Comparison of ENCODE assay signal across 11 mouse cellular contexts in the genomic region with DNA sequence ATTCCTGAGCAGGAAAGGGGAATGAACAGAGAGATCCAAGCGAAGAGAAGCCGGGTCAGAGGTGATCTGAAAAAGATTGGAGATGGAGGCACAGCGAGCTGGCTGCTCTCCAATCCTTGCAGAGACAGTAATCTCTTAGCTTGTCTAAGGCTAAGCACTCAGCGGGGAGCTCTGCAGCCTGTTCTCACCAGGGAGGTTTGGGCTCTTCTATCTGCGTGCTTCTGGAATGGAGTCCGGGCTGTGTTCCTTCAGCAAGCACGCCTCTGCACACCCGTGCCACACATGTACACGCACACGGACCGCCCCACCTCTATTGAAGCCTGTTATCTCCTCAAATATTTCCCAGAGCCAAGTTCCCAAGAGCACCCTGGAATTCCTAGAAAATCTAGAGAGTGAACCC.
A peak's percentile ranks its signal among the peaks of the same experiment; 100 is the strongest.
DNase-seq lines count a peak whose midpoint lies in the region; ATAC-seq lines count a peak whose summit lies in the region.
"Had no signal": no experiment of that assay in that cellular context is flagged by ENCODE, and none has a peak within 500 bp of the region (broad histone marks: within the 10 kb centered on the region; RNA-seq: fewer than 3 reads in every experiment).

No protein-coding gene starts in this region.

- H3K9ac ChIP-seq in midbrain, embryonic 14.5 days (replicated peaks; ENCODE audit: low read length) = no peak overlapping the region

- H3K36me3 ChIP-seq in midbrain, embryonic 14.5 days (ENCODE audit: control insufficient read depth, insufficient read depth, low read length) = no peaks in the 10 kb centered on the region

- peak overlapping the region; percentile 18; the same call in 1 of the 2 replicates for H3K4me2 ChIP-seq in midbrain, embryonic 14.5 days (ENCODE audit: low read length)

- no peak for ATAC-seq in midbrain, embryonic 14.5 days (ENCODE audit: low FRiP score, low TSS enrichment)
- ATAC-seq: CD4-positive, CD25-positive, alpha-beta regulatory T cell, adult 4 months had no signal

- H3K4me1 ChIP-seq in midbrain, embryonic 14.5 days (ENCODE audit: control insufficient read depth, insufficient read depth, low read length) = peaks cover 12% of the 10 kb centered on the region; the same call in 1 of the 2 replicates

- no peaks in the 10 kb centered on the region for H3K27me3 ChIP-seq in midbrain, embryonic 14.5 days (ENCODE audit: control insufficient read depth, insufficient read depth, low read length)

- no peaks in the 10 kb centered on the region for H3K9me3 ChIP-seq in midbrain, embryonic 14.5 days (ENCODE audit: control insufficient read depth, low read length)

- DNase-seq in embryo, embryonic 10 days (ENCODE audit: low spot score) = peak; percentile 21
- DNase-seq in embryo, embryonic 9.5 days (ENCODE audit: extremely low spot score) = no peak
- DNase-seq in kidney, postnatal 10 days = peak; percentile 48
- DNase-seq in kidney, adult 18-20 months = no peak
- peak; percentile 11 for DNase-seq in embryo, embryonic 10.5 days (ENCODE audit: low spot score)
- DNase-seq in midbrain, embryonic 14.5 days = peak; percentile 68
- no peak for DNase-seq in thymus, postnatal 14 days
- DNase-seq in c-Kit-positive CD71-positive TER-119-positive erythroid progenitor cells, embryonic 14.5 days (ENCODE audit: low spot score) = no peak
- DNase-seq: gastrocnemius, adult 2 months; lung, postnatal 10 days had no signal

- no peak overlapping the region for H3K4me3 ChIP-seq in midbrain, embryonic 14.5 days (replicated peaks; ENCODE audit: low read depth, low read length)
- H3K4me3 ChIP-seq: gastrocnemius, adult 2 months had no signal

- 9% methylated on average over 11 of the region's 11 CpGs for whole genome bisulfite sequencing in midbrain, embryonic 14.5 days

- peak overlapping the region; percentile 20; the same call in 1 of the 2 replicates for H3K27ac ChIP-seq in midbrain, embryonic 14.5 days (replicated peaks; ENCODE audit: low read depth, low read length)
- H3K27ac ChIP-seq: gastrocnemius, adult 2 months had no signal

Comparison
In these comparisons a context has a peak if more than half of its experiments do, and no peak if none do; other contexts are left out.
1. DNase-seq: peak in embryo, embryonic 10 days (single experiment), kidney, postnatal 10 days (single experiment), embryo, embryonic 10.5 days (single experiment) and midbrain, embryonic 14.5 days (single experiment); none in embryo, embryonic 9.5 days (single experiment), kidney, adult 18-20 months (single experiment), thymus, postnatal 14 days (single experiment) and c-Kit-positive CD71-positive TER-119-positive erythroid progenitor cells, embryonic 14.5 days (single experiment).